Mouse (Mus musculus) lung, postnatal 0 days (tissue): ENCODE data around the gene Matn1. TPM values are rescaled to one million over a fixed set of nuclear protein-coding genes. Genes with fewer than 3 reads are reported as not detected.

Experiments used
- ATAC-seq: fragments of 200-750 bp; cut with Nextera tagmentation; 2 replicates; pipeline ENCODE4 v1.8.0; 2017; ENCODE audit warnings: moderate library complexity
- DNase-seq: peaks from one replicate; pipeline ENCODE4 v3.0.0-alpha.2; 2016; ENCODE audit warnings: low spot score
- H3K27ac ChIP-seq: fragments of 300-500 bp; sonication (generic); 2 replicates; pipeline ENCODE4 v1.5.1; 2014; ENCODE audit warnings: antibody characterized with exemption, mild to moderate bottlenecking, low read length, mixed read lengths
- H3K27me3 ChIP-seq: fragments of 300-500 bp; sonication (generic); replicated peaks from 2 replicates; pipeline ENCODE4 v1.6.1; 2014; ENCODE audit warnings: low read length, mixed read lengths; ENCODE audit not compliant: insufficient read depth
- H3K36me3 ChIP-seq: fragments of 300-500 bp; sonication (generic); 2 replicates; pipeline ENCODE4 v1.6.1; 2014; ENCODE audit warnings: low read length, mixed read lengths; ENCODE audit not compliant: insufficient read depth
- H3K4me1 ChIP-seq: fragments of 300-500 bp; sonication (generic); 2 replicates; pipeline ENCODE4 v1.6.1; 2014; ENCODE audit warnings: antibody characterized with exemption, low read depth, low read length, mixed read lengths; ENCODE audit not compliant: insufficient read depth
- H3K4me2 ChIP-seq: fragments of 300-500 bp; sonication (generic); replicated peaks from 2 replicates; pipeline ENCODE4 v1.6.1; 2014; ENCODE audit warnings: low read depth, mild to moderate bottlenecking, low read length, moderate library complexity, mixed read lengths
- H3K4me3 ChIP-seq: fragments of 300-500 bp; sonication (generic); 2 replicates; pipeline ENCODE4 v1.5.1; 2014; ENCODE audit warnings: low read depth, low read length
- H3K9ac ChIP-seq: fragments of 300-500 bp; sonication (generic); replicated peaks from 2 replicates; pipeline ENCODE4 v1.6.1; 2014; ENCODE audit warnings: low read depth, mild to moderate bottlenecking
- H3K9me3 ChIP-seq: fragments of 300-500 bp; sonication (generic); 2 replicates; pipeline ENCODE4 v1.6.1; 2016; ENCODE audit warnings: low read length, mixed read lengths
- CTCF ChIP-seq: IDR thresholded peaks from 2 replicates; pipeline ENCODE4 v1.5.1; 2016; ENCODE audit warnings: antibody characterized with exemption, mild to moderate bottlenecking
- EP300 ChIP-seq: IDR thresholded peaks from 2 replicates; pipeline ENCODE4 v1.6.1; 2016; ENCODE audit warnings: antibody characterized with exemption, mild to moderate bottlenecking, control low read depth
- WGBS: fragments of 180-500 bp; shearing (Covaris S2); extraction: QIAGEN DNeasy Blood & Tissue Kit; methylation state at CpG from one replicate; pipeline ENCODE4 v1.1.7; 2014; 5-methylcytosine and 5-hydroxymethylcytosine counted together
- polyA plus RNA-seq: library from polyadenylated mRNA; unstranded; fragments of >200 nt; fragmentation: Nextera tagmentation; extraction: Ambion mirVana; gene quantifications from 2 replicates; pipeline ENCODE4 v1.2.1, GENCODE M21; 2015

Gene Matn1
- polyA plus RNA-seq, 1 experiment from 2014 or later = not detected

DNA sequence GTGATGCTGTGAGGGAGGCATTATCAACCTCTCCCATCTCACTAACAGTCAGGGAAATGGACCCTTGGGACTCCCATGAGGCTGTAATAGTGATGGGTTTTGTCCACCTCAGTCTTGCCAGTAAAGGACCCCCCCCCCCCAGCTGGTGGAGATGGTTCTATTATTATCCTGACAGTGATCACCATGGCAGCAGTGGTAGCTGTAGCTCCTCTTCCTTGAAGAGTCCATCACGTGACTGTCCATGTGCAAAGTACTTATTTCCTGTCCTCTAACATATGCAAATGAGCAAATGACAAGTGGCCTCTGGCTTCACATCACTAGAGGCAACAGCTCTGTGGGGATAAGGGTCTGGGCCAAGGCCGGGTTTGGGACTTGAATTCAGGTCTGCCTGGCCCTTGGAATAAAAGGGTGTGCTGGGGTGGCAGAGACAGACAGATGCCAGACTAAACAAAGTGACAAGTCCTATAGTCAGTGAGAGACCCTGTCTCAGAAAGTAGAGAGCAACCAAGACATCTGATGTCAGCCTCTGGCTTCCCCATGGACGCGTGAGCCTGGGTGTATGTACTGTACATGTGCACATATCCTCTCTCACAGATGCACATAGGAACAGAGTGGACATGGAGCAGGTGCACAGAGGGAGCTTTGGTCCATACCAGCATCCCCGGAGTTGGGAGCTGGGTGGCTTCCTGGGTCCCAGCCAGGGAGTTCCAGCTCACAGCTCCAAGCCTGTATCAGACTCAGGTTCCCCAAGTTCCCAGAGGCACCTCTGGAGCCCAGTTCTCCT lies 55.8 kb downstream of the Matn1 start:
- Histone ChIP-seq H3K9me3 (no peaks in the 10 kb centered on the region), H3K4me2 (no peak overlapping the region), H3K36me3 (no peaks in the 10 kb centered on the region), H3K27ac (no peak overlapping the region), H3K27me3 (no peaks in the 10 kb centered on the region), H3K9ac (no peak overlapping the region), H3K4me3 (no peak overlapping the region), H3K4me1 (no peaks in the 10 kb centered on the region)
- DNase-seq = no peak
- no peak for ATAC-seq
- TF ChIP-seq EP300 = no peak
- TF ChIP-seq CTCF = no peak
- WGBS = 71% methylated on average over 5 of the region's 5 CpGs

DNA sequence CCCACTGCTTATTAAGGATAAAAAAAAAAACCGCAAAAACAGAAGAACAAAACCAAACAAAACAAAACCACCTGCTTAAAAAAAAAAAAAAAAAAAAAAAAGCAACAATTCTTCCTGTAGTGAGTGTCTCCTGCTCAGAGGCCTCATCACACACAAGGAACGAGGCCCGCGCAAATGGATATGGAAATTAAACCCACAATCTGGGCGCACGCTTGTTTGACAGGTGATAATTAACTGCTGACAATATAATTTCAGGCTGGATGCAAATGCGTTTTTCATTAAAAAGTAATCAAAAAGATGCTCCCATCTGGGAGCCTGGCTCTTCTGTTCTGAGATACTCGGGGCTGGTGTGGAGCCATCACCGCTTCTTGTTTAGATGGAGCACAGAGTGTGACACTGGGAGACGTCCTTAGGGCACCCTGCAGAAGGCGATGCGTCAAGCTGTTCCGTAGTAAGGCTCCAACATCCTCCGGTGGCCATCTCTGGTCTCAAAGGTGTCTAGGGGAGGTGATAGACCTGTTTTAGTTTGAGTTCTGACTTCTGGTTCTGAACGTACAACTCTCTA lies 56.5 kb downstream of the Matn1 start:
- Histone ChIP-seq H3K27me3 (no peaks in the 10 kb centered on the region), H3K4me3 (no peak overlapping the region), H3K36me3 (no peaks in the 10 kb centered on the region), H3K9ac (no peak overlapping the region), H3K4me1 (no peaks in the 10 kb centered on the region), H3K4me2 (no peak overlapping the region), H3K9me3 (no peaks in the 10 kb centered on the region), H3K27ac (no peak overlapping the region)
- DNase-seq (no peak), ATAC-seq (no peak)
- WGBS = 82% methylated on average over 15 of the region's 15 CpGs
- TF ChIP-seq EP300 (no peak), CTCF (no peak)

Other genes with a start within 250 kb of the Matn1 start
- 10.4 and 10.5 TPM in 2 replicates for gene Sdc3, start 151.8 kb upstream of the Matn1 start, polyA plus RNA-seq
- 88.8 and 98.8 TPM in 2 replicates for gene Laptm5, start 31.3 kb upstream of the Matn1 start, polyA plus RNA-seq